Comparison of ENCODE assay signal across 9 mouse cellular contexts in the genomic region with DNA sequence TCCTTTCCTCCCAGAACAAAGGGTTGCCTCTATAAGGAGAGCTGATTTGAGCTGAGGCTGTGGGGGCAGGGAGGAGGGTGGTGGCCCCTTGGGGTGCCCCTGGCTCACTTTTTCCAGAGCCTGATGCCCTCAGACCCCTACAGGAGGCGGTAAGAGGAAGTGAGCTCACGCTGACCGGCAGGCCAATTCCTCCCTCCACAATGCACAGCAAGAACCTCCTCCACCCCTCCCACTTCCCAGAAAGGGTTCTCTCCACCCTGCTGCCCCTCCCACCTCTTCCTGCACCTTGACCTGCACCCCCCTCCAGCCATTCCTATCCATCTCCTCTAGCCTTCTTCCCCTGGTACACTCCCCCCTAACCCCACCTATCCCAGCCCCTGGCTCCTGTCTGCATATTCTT. TPM values are rescaled to one million over a fixed set of nuclear protein-coding genes. Genes with fewer than 3 reads are reported as not detected.
DNase-seq lines count a peak whose midpoint lies in the region; ATAC-seq and TF ChIP-seq lines count a peak whose summit lies in the region.
"Had no signal": no experiment of that assay in that cellular context is flagged by ENCODE, and none has a peak within 500 bp of the region (broad histone marks: within the 10 kb centered on the region; RNA-seq: fewer than 3 reads in every experiment).

No protein-coding gene starts in this region.

- peak; percentile 38; the same call in 1 of the 2 replicates for ATAC-seq in heart, embryonic 14.5 days (ENCODE audit: insufficient number of reproducible peaks, insufficient read depth, low FRiP score, low read depth)
- ATAC-seq in liver, embryonic 15.5 days (ENCODE audit: insufficient read depth) = no peak
- ATAC-seq: forebrain, embryonic 15.5 days had no signal

- no peak overlapping the region for H3K27ac ChIP-seq in MEL (ENCODE audit: control insufficient read depth, low read depth, low read length)
- peak overlapping the region; percentile 63 to 71 for H3K27ac ChIP-seq in heart, embryonic 14.5 days (replicated peaks in 1 of 2; ENCODE audit: control insufficient read depth in 1 of 2, insufficient read depth in 1 of 2, low read depth in 2 of 2, low read length in 2 of 2)
- H3K27ac ChIP-seq in liver, embryonic 15.5 days (replicated peaks) = peak overlapping the region; percentile 24; the same call in 1 of the 2 replicates
- H3K27ac ChIP-seq: forebrain, embryonic 15.5 days had no signal

- DNase-seq in 3134 (ENCODE audit: extremely low read depth, insufficient read length, low spot score) (peak; percentile 40), MEL (ENCODE audit: low read depth, low spot score) (peak; percentile 29), adipocyte (ENCODE audit: low spot score) (no peak)
- no peak for DNase-seq in testis, postnatal 14 days (ENCODE audit: low spot score)
- DNase-seq in right cerebral cortex, postnatal 10 days (ENCODE audit: low spot score in 2 of 2) = no peak
- no peak for DNase-seq in layer of hippocampus, adult 9-11 months

- peaks cover 2 to 5% of the 10 kb centered on the region in 2 experiments; a peak in 1 of 4 replicates for H3K4me1 ChIP-seq in MEL (ENCODE audit: control insufficient read depth in 1 of 2, insufficient read depth in 2 of 2, low read length in 2 of 2)
- peaks cover 22 to 30% of the 10 kb centered on the region in 2 experiments for H3K4me1 ChIP-seq in heart, embryonic 14.5 days (ENCODE audit: control insufficient read depth in 2 of 2, insufficient read depth in 2 of 2, low read length in 2 of 2)
- H3K4me1 ChIP-seq in liver, embryonic 15.5 days (replicated peaks) = peaks cover 52% of the 10 kb centered on the region

- no peak for TF ChIP-seq CTCF in MEL (IDR thresholded peaks at IDR 0.05 in 2 of 3, conservative IDR thresholded peaks at IDR 0.05 in 1 of 3; ENCODE audit: control insufficient read depth in 1 of 3, insufficient read depth in 1 of 3, low read depth in 2 of 3, low read length in 3 of 3, poor library complexity in 1 of 3, severe bottlenecking in 1 of 3)

- H3K4me2 ChIP-seq in heart, embryonic 14.5 days (ENCODE audit: low read length) = no peak overlapping the region
- H3K4me2 ChIP-seq in liver, embryonic 15.5 days = peak overlapping the region; percentile 33
- H3K4me2 ChIP-seq: forebrain, embryonic 15.5 days had no signal

- H3K9ac ChIP-seq in MEL (ENCODE audit: control insufficient read depth, low read depth, low read length, poor library complexity, severe bottlenecking) = 0 out of 2 replicates have a peak overlapping the region, but pooled peaks have one; percentile 14
- no peak overlapping the region for H3K9ac ChIP-seq in heart, embryonic 14.5 days (ENCODE audit: low read length)
- H3K9ac ChIP-seq in liver, embryonic 15.5 days = no peak overlapping the region
- H3K9ac ChIP-seq: forebrain, embryonic 15.5 days had no signal

- no peaks in the 10 kb centered on the region for H3K27me3 ChIP-seq in MEL (ENCODE audit: control insufficient read depth in 1 of 2, insufficient read depth in 2 of 2, low read length in 2 of 2)
- H3K27me3 ChIP-seq in heart, embryonic 14.5 days (ENCODE audit: control insufficient read depth, insufficient read depth, low read length) = no peaks in the 10 kb centered on the region
- peaks cover 10% of the 10 kb centered on the region for H3K27me3 ChIP-seq in liver, embryonic 15.5 days
- H3K27me3 ChIP-seq: forebrain, embryonic 15.5 days had no signal

- H3K9me3 ChIP-seq in MEL (replicated peaks; ENCODE audit: insufficient read depth, low read length) = no peaks in the 10 kb centered on the region
- no peaks in the 10 kb centered on the region for H3K9me3 ChIP-seq in heart, embryonic 14.5 days (ENCODE audit: control insufficient read depth, low read length)
- H3K9me3 ChIP-seq in liver, embryonic 15.5 days (replicated peaks) = no peaks in the 10 kb centered on the region
- H3K9me3 ChIP-seq: forebrain, embryonic 15.5 days had no signal

- no peak overlapping the region for H3K4me3 ChIP-seq in MEL (ENCODE audit: control insufficient read depth in 1 of 2, insufficient read depth in 1 of 2, low read depth in 2 of 2, low read length in 2 of 2)
- no peak overlapping the region for H3K4me3 ChIP-seq in heart, embryonic 14.5 days (ENCODE audit: control insufficient read depth in 1 of 2, insufficient read depth in 1 of 2, low read depth in 1 of 2, low read length in 2 of 2)
- no peak overlapping the region for H3K4me3 ChIP-seq in liver, embryonic 15.5 days (replicated peaks)
- H3K4me3 ChIP-seq: forebrain, embryonic 15.5 days had no signal

- TF ChIP-seq EP300 in MEL (IDR thresholded peaks at IDR 0.05; ENCODE audit: low read depth in 1 of 2, low read length in 2 of 2) = no peak

- peaks cover 0 to 2% of the 10 kb centered on the region in 2 experiments; a peak in 1 of 4 replicates for H3K36me3 ChIP-seq in MEL (ENCODE audit: control insufficient read depth in 1 of 2, insufficient read depth in 2 of 2, low read length in 2 of 2)
- H3K36me3 ChIP-seq in heart, embryonic 14.5 days (ENCODE audit: control insufficient read depth, insufficient read depth, low read length) = no peaks in the 10 kb centered on the region
- H3K36me3 ChIP-seq in liver, embryonic 15.5 days (replicated peaks) = no peaks in the 10 kb centered on the region
- H3K36me3 ChIP-seq: forebrain, embryonic 15.5 days had no signal

- WGBS in heart, embryonic 14.5 days = 25% methylated on average over 3 of the region's 3 CpGs
- 21% methylated on average over 3 of the region's 3 CpGs for WGBS in liver, embryonic 15.5 days (ENCODE audit: insufficient replicate concordance)

- peaks cover 3% of the 10 kb centered on the region; the same call in 1 of the 2 replicates for H3K79me2 ChIP-seq in MEL (ENCODE audit: control insufficient read depth, insufficient read depth, low read length, poor library complexity)

- no peak for TF ChIP-seq POLR2A in MEL (IDR thresholded peaks at IDR 0.05; ENCODE audit: control insufficient read depth in 1 of 2, insufficient read depth in 1 of 2, low read depth in 1 of 2, low read length in 2 of 2, poor library complexity in 1 of 2)

- TF ChIP-seq RAD21 in MEL (IDR thresholded peaks at IDR 0.05; ENCODE audit: low read depth, low read length) = no peak

TF ChIP-seq in MEL, 35 proteins besides CTCF, POLR2A, EP300 and RAD21:
- no peak for TF ChIP-seq ETS1 (IDR thresholded peaks at IDR 0.05; ENCODE audit: low read depth, low read length)
- TF ChIP-seq TAL1 (IDR thresholded peaks at IDR 0.05; ENCODE audit: low read length) = no peak
- no peak for TF ChIP-seq ZNF384 (IDR thresholded peaks at IDR 0.05; ENCODE audit: low read depth, low read length)

RNA-seq across cellular contexts. Expression of a gene that starts 3.2 kb away (rescaled TPM):
- total RNA-seq in MEL (2012; rRNA removed) = 1.7 and 1.8 TPM in 2 replicates
- 1 to 10 TPM in 1 of 2 experiments, not detected in 1; 7.5 TPM for polyA plus RNA-seq in MEL (2012; ENCODE audit: insufficient read depth in 1 of 2, insufficient read length in 2 of 2, low read depth in 1 of 2, low replicate concordance in 2 of 2, missing spikeins in 1 of 2)
- polyA plus RNA-seq in heart, embryonic 14.5 days (2014; fragmentation: Nextera tagmentation; extraction: Ambion mirVana) = 7.1 and 8.4 TPM in 2 replicates
- 6.6 and 9.4 TPM in 2 replicates for polyA plus RNA-seq in liver, embryonic 15.5 days (2015; fragmentation: Nextera tagmentation; extraction: Ambion mirVana)

RNA-seq across cellular contexts. Expression of a gene that starts 49.8 kb away (rescaled TPM):
- total RNA-seq in MEL (2012; rRNA removed) = 18.7 and 21.0 TPM in 2 replicates
- 10 to 100 TPM in 1 of 2 experiments, not detected in 1; 19.3 TPM for polyA plus RNA-seq in MEL (2012; ENCODE audit: insufficient read depth in 1 of 2, insufficient read length in 2 of 2, low read depth in 1 of 2, low replicate concordance in 2 of 2, missing spikeins in 1 of 2)
- polyA plus RNA-seq in heart, embryonic 14.5 days (2014; fragmentation: Nextera tagmentation; extraction: Ambion mirVana) = 2.2 and 3.6 TPM in 2 replicates
- polyA plus RNA-seq in liver, embryonic 15.5 days (2015; fragmentation: Nextera tagmentation; extraction: Ambion mirVana) = 1.1 and 1.3 TPM in 2 replicates

Comparison
In these comparisons a context has a peak if more than half of its experiments do, and no peak if none do; other contexts are left out.
1. DNase-seq: peak in 3134 (single experiment) and MEL (single experiment); none in adipocyte (single experiment), testis, postnatal 14 days (single experiment), right cerebral cortex, postnatal 10 days (0 of 2) and layer of hippocampus, adult 9-11 months (single experiment).